16 mouse cellular contexts compared by ENCODE assay signal in genomic region chr13:91974154-91974553, GRCm38 (mm10).
DNase-seq lines count a peak whose midpoint lies in the region; ATAC-seq and TF ChIP-seq lines count a peak whose summit lies in the region.
"Had no signal": no experiment of that assay in that cellular context is flagged by ENCODE, and none has a peak within 500 bp of the region (broad histone marks: within the 10 kb centered on the region; RNA-seq: fewer than 3 reads in every experiment).

No protein-coding gene starts in this region.

- ATAC-seq in common myeloid progenitor, adult 5-6 weeks (replicated peaks; ENCODE audit: low read depth, poor library complexity, severe bottlenecking) = peak; percentile 93
- ATAC-seq: forebrain, embryonic 14.5 days had no signal

- intact Hi-C loops in left cerebral cortex, postnatal 14 days (cut with DNase I) = no loop called here

- TF ChIP-seq CTCF in layer of hippocampus, adult 2 months (conservative IDR thresholded peaks at IDR 0.05) = no peak

- DNase-seq in layer of hippocampus, adult 2 months (ENCODE audit: low spot score in 2 of 2) = peak in 1 of 2 experiments; percentile 39
- no peak for DNase-seq in layer of hippocampus, postnatal 10 days (ENCODE audit: low spot score in 2 of 2)
- peak; percentile 5 for DNase-seq in A20 (ENCODE audit: low read depth, low spot score)
- peak; percentile 41 to 52 for DNase-seq in left cerebral cortex, postnatal 14 days (ENCODE audit: low spot score in 2 of 2)
- no peak for DNase-seq in cerebellum, postnatal 10 days
- DNase-seq in embryo, embryonic 10.5 days (ENCODE audit: low spot score) = no peak
- DNase-seq: adrenal gland, postnatal 25 days; cerebellum, postnatal 14 days; gastrocnemius, postnatal 25 days; heart, postnatal 36 days; kidney, adult 8-10 months; kidney, postnatal 4 days had no signal

- H3K27ac ChIP-seq in layer of hippocampus, adult 2 months = peak overlapping the region; percentile 28; the same call in 1 of the 2 replicates
- H3K27ac ChIP-seq: midbrain, embryonic 12.5 days; neural tube, embryonic 15.5 days had no signal

- H3K4me3 ChIP-seq in layer of hippocampus, adult 2 months = no peak overlapping the region
- H3K4me3 ChIP-seq: midbrain, embryonic 12.5 days; neural tube, embryonic 15.5 days had no signal

Comparison
In these comparisons a context has a peak if more than half of its experiments do, and no peak if none do; other contexts are left out.
1. DNase-seq: peak in A20 (single experiment) and left cerebral cortex, postnatal 14 days (2 of 2); none in layer of hippocampus, postnatal 10 days (0 of 2), cerebellum, postnatal 10 days (0 of 2) and embryo, embryonic 10.5 days (single experiment).